20 mouse cellular contexts compared by ENCODE assay signal in genomic region chr11:30597259-30597658, GRCm38 (mm10). TPM values are rescaled to one million over a fixed set of nuclear protein-coding genes. Genes with fewer than 3 reads are reported as not detected.
DNase-seq lines count a peak whose midpoint lies in the region; ATAC-seq and TF ChIP-seq lines count a peak whose summit lies in the region.
"Had no signal": no experiment of that assay in that cellular context is flagged by ENCODE, and none has a peak within 500 bp of the region (broad histone marks: within the 10 kb centered on the region; RNA-seq: fewer than 3 reads in every experiment).

No protein-coding gene starts in this region.

- no peaks in the 10 kb centered on the region for H3K4me1 ChIP-seq in lung, embryonic 14.5 days (ENCODE audit: insufficient read depth)
- no peaks in the 10 kb centered on the region for H3K4me1 ChIP-seq in lung, adult 2 months (ENCODE audit: control insufficient read depth, insufficient read depth, low read length)
- H3K4me1 ChIP-seq: forebrain, embryonic 13.5 days; heart, embryonic 15.5 days; intestine, embryonic 15.5 days had no signal

- no peaks in the 10 kb centered on the region for H3K27me3 ChIP-seq in lung, embryonic 14.5 days (ENCODE audit: insufficient read depth, low read length)
- H3K27me3 ChIP-seq: forebrain, embryonic 13.5 days; heart, embryonic 15.5 days; intestine, embryonic 15.5 days had no signal

- 54% methylated on average over 3 of the region's 3 CpGs for WGBS in lung, embryonic 14.5 days
- 80% methylated on average over 3 of the region's 3 CpGs for WGBS in lung, adult 2 months

- TF ChIP-seq POLR2A in lung, adult 2 months (IDR thresholded peaks at IDR 0.05; ENCODE audit: borderline replicate concordance, extremely low read depth, low read depth, low read length) = no peak
- TF ChIP-seq POLR2A in brain, embryonic 14.5 days (IDR thresholded peaks at IDR 0.05; ENCODE audit: borderline replicate concordance, extremely low read depth, insufficient read depth, insufficient read length, poor library complexity, severe bottlenecking) = no peak

- no peak overlapping the region for H3K9ac ChIP-seq in lung, embryonic 14.5 days
- H3K9ac ChIP-seq: forebrain, embryonic 13.5 days; heart, embryonic 15.5 days; hindbrain, embryonic 14.5 days; intestine, embryonic 15.5 days had no signal

- no peak for TF ChIP-seq CTCF in lung, embryonic 14.5 days (IDR thresholded peaks at IDR 0.05; ENCODE audit: low read depth)
- TF ChIP-seq CTCF in lung, adult 2 months (IDR thresholded peaks at IDR 0.05; ENCODE audit: insufficient read depth, low read length) = no peak
- no peak for TF ChIP-seq CTCF in brain, embryonic 14.5 days (IDR thresholded peaks at IDR 0.05; ENCODE audit: borderline replicate concordance, extremely low read depth, insufficient read depth, insufficient read length)

- H3K27ac ChIP-seq in lung, embryonic 14.5 days (ENCODE audit: low read depth) = no peak overlapping the region
- H3K27ac ChIP-seq: forebrain, embryonic 13.5 days; gastrocnemius, adult 2 months; heart, adult 2 months; heart, embryonic 15.5 days; hindbrain, embryonic 14.5 days; intestine, embryonic 15.5 days had no signal

- no peak overlapping the region for H3K4me2 ChIP-seq in lung, embryonic 14.5 days
- H3K4me2 ChIP-seq: forebrain, embryonic 13.5 days; heart, embryonic 11.5 days; heart, embryonic 15.5 days; hindbrain, embryonic 14.5 days; intestine, embryonic 15.5 days had no signal

- H3K4me3 ChIP-seq in lung, embryonic 14.5 days (ENCODE audit: low read depth, low read length) = no peak overlapping the region
- H3K4me3 ChIP-seq in lung, adult 2 months (replicated peaks; ENCODE audit: extremely low read depth, low read depth, low read length) = no peak overlapping the region
- H3K4me3 ChIP-seq: forebrain, embryonic 13.5 days; gastrocnemius, adult 2 months; heart, adult 2 months; heart, embryonic 15.5 days; intestine, embryonic 15.5 days had no signal

- H3K36me3 ChIP-seq in lung, embryonic 14.5 days (ENCODE audit: insufficient read depth) = no peaks in the 10 kb centered on the region
- H3K36me3 ChIP-seq: heart, embryonic 15.5 days; intestine, embryonic 15.5 days had no signal

- peak; percentile 1 for DNase-seq in embryo, embryonic 10.5 days (ENCODE audit: low spot score)
- no peak for DNase-seq in embryo, embryonic 9.5 days (ENCODE audit: extremely low spot score)
- DNase-seq in lung, embryonic 14.5 days = peak; percentile 55
- no peak for DNase-seq in lung, adult 2 months
- DNase-seq in brain, embryonic 14.5 days (ENCODE audit: low read depth) = peak; percentile 4
- DNase-seq in lung, postnatal 36 days = peak; percentile 30
- DNase-seq in spleen, adult 18-20 months = no peak
- no peak for DNase-seq in B cell, adult 2 months
- DNase-seq: adrenal gland, adult 2 months; adrenal gland, postnatal 25 days; cerebellum, adult 2 months; cerebellum, postnatal 10 days; gastrocnemius, adult 2 months; heart, adult 2 months; heart, postnatal 14 days had no signal

- ATAC-seq in lung, embryonic 14.5 days (ENCODE audit: insufficient read depth) = peak; percentile 87
- ATAC-seq: forebrain, embryonic 13.5 days; intestine, embryonic 15.5 days had no signal

- H3K9me3 ChIP-seq in lung, embryonic 14.5 days (ENCODE audit: low read depth, low read length) = no peaks in the 10 kb centered on the region
- H3K9me3 ChIP-seq: forebrain, embryonic 13.5 days; heart, embryonic 15.5 days; intestine, embryonic 15.5 days had no signal

RNA-seq across cellular contexts. Expression of gene Acyp2, which starts 52.1 kb away (rescaled TPM):
- polyA plus RNA-seq in lung, embryonic 14.5 days (2014; fragmentation: Nextera tagmentation; extraction: Ambion mirVana) = 28.3 and 29.9 TPM in 2 replicates
- 6.1 and 10.3 TPM in 2 replicates for polyA plus RNA-seq in lung, adult 2 months (2012; rRNA removed)
- polyA plus RNA-seq in brain, embryonic 14.5 days (2012; rRNA removed) = 6.0 and 8.1 TPM in 2 replicates

Comparison
In these comparisons a context has a peak if more than half of its experiments do, and no peak if none do; other contexts are left out.
1. DNase-seq: peak in embryo, embryonic 10.5 days (single experiment), lung, embryonic 14.5 days (single experiment), brain, embryonic 14.5 days (single experiment) and lung, postnatal 36 days (single experiment); none in embryo, embryonic 9.5 days (single experiment), lung, adult 2 months (single experiment), spleen, adult 18-20 months (0 of 2) and B cell, adult 2 months (0 of 2).